Mouse (Mus musculus) megakaryocyte, adult 5-6 weeks (primary cell): Measurements from ENCODE around the gene Katnbl1. TPM values are rescaled to one million over a fixed set of nuclear protein-coding genes. Genes with fewer than 3 reads are reported as not detected.
"Not testable (repeated sequence)": the region's sequence is repeated elsewhere in the genome, so short reads cannot be mapped to it uniquely, and the experiment has no call there.

Experiments used
- ATAC-seq: 2 replicates; pipeline ENCODE4 v1.8.0; 2016; ENCODE audit warnings: mild to moderate bottlenecking, inconsistent platforms; ENCODE audit not compliant: poor library complexity, severe bottlenecking
- total RNA-seq, 2 experiments: library from RNA; stranded (forward) in 1 of 2; stranded (reverse) in 1 of 2; fragments of 153-499, 151-499 nt in 1 of 2; fragments of 221-1000, 200-1000 nt in 1 of 2; gene quantifications; 2 replicates each; pipeline versions ENCODE4 v1.2.3 to v1.2.4; 2015 to 2017

Gene Katnbl1
- total RNA-seq, 2 experiments from 2014 or later = 17.0 to 21.8 TPM

- peak; percentile 45; the same call in 1 of the 2 replicates for ATAC-seq
These were observed 12.5 kb downstream of the Katnbl1 start for GRCm38 (mm10) chr2:112391346-112392000.

GRCm38 (mm10) chr2:112392689-112393088, 13.7 kb downstream of the Katnbl1 start:
- peak; percentile 58 for ATAC-seq

GRCm38 (mm10) chr2:112393958-112394357, 14.9 kb downstream of the Katnbl1 start:
- peak; percentile 65 for ATAC-seq

DNA sequence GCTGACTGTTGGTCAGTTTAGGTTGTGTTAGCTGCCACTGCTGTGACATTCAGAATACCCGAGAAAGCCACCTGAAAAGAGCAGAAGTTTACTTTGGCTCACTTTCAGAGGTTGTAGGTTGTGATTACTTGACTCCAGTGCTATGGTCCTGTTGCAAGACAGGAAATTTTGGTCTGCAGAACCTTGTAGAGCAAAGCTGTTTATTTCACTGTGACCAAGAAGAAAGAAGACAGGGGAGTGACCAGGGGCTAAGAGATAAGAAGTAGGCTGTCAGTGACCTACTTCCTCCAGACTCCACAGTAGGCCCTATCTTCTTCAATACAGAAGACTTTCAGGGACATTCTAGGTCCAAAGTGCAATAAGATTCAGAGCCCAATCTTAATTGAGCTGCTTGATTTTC, 17.6 kb downstream of the Katnbl1 start:
- ATAC-seq = peak; percentile 64

- ATAC-seq = no peak
These were observed 28.0 kb downstream of the Katnbl1 start for GRCm38 (mm10) chr2:112407030-112407429.

GRCm38 (mm10) chr2:112425308-112425707, 46.3 kb downstream of the Katnbl1 start:
- ATAC-seq = no peak

GRCm38 (mm10) chr2:112428534-112428933, 49.5 kb downstream of the Katnbl1 start:
- not testable (repeated sequence) for ATAC-seq

DNA sequence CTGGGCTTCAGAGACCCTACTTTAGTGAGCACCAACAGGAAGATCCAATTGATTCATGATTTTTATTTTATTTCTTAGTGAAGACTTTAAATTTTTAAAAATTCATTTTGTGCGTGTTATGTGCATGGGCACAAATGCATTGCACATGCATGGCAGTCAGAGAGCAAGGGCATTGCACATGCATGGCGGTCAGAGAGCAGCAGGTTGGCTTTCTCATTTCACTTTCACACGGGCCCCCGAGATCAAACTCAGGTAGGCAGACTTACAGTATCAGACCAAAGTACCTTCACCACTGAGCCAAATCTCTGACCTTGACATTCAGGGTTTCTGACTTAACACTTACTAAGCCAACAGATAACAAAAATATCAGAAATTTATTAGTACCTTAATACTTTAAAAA, 50.7 kb downstream of the Katnbl1 start:
- no peak for ATAC-seq

GRCm38 (mm10) chr2:112430403-112430802, 51.4 kb downstream of the Katnbl1 start:
- ATAC-seq = no peak

DNA sequence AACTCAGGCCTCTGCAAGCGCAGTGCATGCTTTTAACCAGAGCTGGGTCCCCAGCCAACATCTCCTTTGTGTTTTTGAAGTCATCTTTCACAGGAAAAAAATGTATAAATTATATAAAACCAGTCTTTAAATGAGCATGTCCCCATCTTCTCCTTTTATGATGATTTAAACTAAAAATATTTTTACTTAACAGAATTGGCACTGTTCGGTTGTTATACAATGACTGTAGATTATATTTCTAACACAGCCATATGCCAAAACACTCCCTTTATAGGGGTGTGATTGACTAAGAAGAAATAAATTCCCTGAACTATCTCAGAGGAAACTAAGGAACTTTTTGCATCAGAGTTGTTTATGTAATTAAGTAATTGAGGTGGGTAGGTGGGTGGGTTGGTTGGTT, 53.5 kb downstream of the Katnbl1 start:
- no peak for ATAC-seq

DNA sequence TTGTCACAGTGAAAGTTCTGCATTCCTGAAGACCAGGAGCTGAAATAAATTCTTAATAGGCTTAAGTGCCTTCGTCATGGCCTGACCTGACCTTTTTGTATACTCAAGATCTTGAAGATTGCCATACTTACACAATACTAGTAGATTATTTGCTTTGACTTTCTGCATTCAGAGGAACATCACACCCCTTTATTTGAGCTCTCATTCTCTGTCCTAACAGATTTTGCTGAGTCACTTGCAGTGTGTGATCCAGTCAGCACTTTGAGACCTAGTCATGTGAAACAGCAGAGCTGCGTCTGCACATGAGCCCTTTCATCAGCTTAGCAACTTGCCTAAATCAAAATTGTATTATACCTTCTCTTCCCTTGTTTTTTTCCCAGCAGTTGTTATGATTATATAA, 54.3 kb downstream of the Katnbl1 start:
- ATAC-seq = no peak

DNA sequence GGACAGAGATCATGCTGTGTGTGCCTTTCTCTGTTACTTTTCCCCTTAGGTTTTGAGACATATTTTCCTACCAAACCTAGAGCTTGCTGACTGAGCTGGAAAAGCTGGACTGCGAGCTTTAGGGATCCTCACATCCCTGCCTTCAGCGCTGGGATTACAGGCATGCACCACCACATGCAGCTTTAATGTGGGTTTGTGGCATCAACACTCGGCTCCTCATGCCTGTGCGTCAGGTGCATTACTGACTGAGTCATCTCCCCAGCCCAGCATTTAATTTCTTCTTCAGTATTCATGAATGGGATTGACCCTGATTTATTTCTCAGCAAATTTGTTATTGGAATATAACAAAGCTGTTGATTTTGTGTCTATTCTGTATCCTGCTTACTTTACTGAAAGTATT, 57.3 kb downstream of the Katnbl1 start:
- ATAC-seq = no peak

GRCm38 (mm10) chr2:112437589-112437988, 58.6 kb downstream of the Katnbl1 start:
- ATAC-seq = no peak

DNA sequence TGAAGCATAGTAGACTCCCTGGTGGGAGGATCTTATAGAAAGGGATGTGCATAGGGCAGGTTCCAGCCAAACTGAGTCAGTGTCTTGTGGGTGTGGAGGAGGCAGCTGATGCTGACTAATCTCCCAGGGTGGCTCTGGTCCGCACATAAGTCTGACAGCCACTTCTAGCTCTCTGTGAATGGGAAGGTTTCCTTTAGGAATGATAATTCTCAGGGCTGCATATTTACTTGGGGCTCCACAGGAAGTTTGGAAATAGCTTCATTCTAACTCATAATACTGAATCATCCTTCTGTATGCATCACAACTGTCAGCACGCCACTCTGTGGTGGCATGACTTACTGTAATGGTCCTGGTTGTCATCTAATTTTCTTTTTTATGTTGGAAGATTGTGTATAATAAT, 64.5 kb downstream of the Katnbl1 start:
- no peak for ATAC-seq

- no peak for ATAC-seq
These were observed 66.5 kb downstream of the Katnbl1 start for GRCm38 (mm10) chr2:112445511-112445910.

- peak; percentile 85 for ATAC-seq
These were observed 69.0 kb downstream of the Katnbl1 start for GRCm38 (mm10) chr2:112448046-112448445.

DNA sequence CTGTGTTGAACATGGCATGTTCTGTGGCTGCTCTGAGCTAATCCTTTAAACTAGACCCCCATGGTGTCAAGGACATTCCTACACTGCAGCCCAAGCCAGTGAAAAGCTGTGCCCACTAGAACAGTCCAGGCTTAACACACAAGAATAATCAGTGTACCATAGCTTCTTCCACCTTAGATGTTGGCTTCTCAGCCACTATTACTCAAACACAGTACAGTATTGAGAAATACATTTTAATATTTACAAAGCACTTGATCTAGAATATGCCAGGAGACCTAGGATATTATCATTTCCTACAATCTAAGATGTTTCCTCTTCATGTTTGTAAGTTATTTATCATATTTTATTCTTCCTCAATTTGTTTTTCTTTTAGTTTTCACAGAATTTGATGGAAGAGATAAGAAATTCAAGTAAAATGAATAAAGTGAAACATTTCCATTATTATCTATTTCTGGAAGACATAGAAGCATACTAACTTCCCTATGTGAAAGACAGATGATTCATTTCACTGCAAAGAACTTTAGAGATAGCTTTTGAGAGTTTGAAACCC, 69.6 kb downstream of the Katnbl1 start:
- ATAC-seq = peak; percentile 34

- ATAC-seq = peak; percentile 51
These were observed 70.7 kb downstream of the Katnbl1 start for GRCm38 (mm10) chr2:112449597-112450296.

- not testable (repeated sequence) for ATAC-seq
These were observed 73.5 kb downstream of the Katnbl1 start for GRCm38 (mm10) chr2:112452513-112452912.

DNA sequence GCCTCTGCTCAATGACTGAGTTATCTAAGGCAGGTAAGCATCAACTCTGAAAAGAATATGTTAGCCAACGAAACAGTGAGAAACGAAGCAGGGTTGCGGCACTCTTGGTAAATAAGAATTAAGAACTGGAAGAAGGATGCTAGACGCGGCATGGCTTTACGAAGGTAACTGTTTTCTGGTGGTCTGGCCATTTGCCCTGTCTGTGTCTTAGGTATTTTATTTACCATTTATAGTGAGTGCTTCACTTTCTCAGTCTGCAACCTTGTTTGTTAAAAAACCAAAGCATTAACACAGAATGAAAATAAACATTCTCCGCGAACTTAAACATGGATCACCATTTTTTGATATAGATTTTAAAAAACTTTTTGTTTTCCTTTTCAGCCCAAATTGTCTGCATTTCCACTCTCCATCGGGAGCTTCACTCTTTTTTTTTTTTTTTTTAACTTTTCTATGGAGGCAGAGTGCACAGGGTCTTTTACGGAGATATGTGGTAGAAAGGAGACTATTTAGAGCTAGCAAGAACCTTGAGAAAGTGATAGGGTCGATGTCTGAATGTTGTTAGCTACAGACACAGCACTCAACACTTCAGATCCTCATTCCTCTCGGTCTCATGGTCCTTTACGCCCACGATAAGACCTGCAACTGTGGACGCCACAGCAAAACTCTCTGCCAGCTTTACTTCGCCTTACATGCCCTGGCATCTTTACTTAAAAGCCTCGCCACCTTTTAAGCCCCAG, 75.3 kb downstream of the Katnbl1 start:
- no peak; the same call in 1 of the 2 replicates for ATAC-seq

- ATAC-seq = peak; percentile 98
These were observed 76.0 kb downstream of the Katnbl1 start, which contains the start of gene Emc7 for GRCm38 (mm10) chr2:112454862-112455564. TSS of gene Emc7 (plus strand) at chr2:112454997.
